14 mouse cellular contexts compared by ENCODE assay signal in genomic region chr16:42615920-42616319, GRCm38 (mm10).
DNase-seq lines count a peak whose midpoint lies in the region; ATAC-seq lines count a peak whose summit lies in the region.
"Had no signal": no experiment of that assay in that cellular context is flagged by ENCODE, and none has a peak within 500 bp of the region (broad histone marks: within the 10 kb centered on the region; RNA-seq: fewer than 3 reads in every experiment).

No protein-coding gene starts in this region.

- peak; percentile 76; the same call in 1 of the 2 replicates for ATAC-seq in cerebellum, adult (ENCODE audit: insufficient number of reproducible peaks, low FRiP score, low TSS enrichment)
- ATAC-seq in forebrain, embryonic 16.5 days = peak; percentile 95
- ATAC-seq: activated CD4-positive, CD25-positive, alpha-beta regulatory T cell, adult 4 months had no signal

- H3K9ac ChIP-seq in forebrain, embryonic 16.5 days (replicated peaks; ENCODE audit: low read depth, low read length) = no peak overlapping the region
- H3K9ac ChIP-seq: hindbrain, embryonic 15.5 days; liver, embryonic 15.5 days; neural tube, embryonic 12.5 days had no signal

- no peaks in the 10 kb centered on the region for H3K27me3 ChIP-seq in forebrain, embryonic 16.5 days (replicated peaks; ENCODE audit: control insufficient read depth, insufficient read depth, low read length)
- H3K27me3 ChIP-seq: hindbrain, embryonic 15.5 days; liver, embryonic 15.5 days; neural tube, embryonic 12.5 days had no signal

- H3K4me2 ChIP-seq in forebrain, embryonic 16.5 days (ENCODE audit: low read length) = no peak overlapping the region
- H3K4me2 ChIP-seq: hindbrain, embryonic 15.5 days; liver, embryonic 15.5 days; neural tube, embryonic 12.5 days had no signal

- no peak overlapping the region for H3K4me3 ChIP-seq in forebrain, embryonic 16.5 days (replicated peaks; ENCODE audit: low read length)
- H3K4me3 ChIP-seq: heart, embryonic 10.5 days; hindbrain, embryonic 15.5 days; liver, embryonic 15.5 days; neural tube, embryonic 12.5 days had no signal

- 0 out of 2 replicates have a peak, but pooled peaks cover 4% of the 10 kb centered on the region for H3K4me1 ChIP-seq in forebrain, embryonic 16.5 days (replicated peaks; ENCODE audit: control insufficient read depth, insufficient read depth, low read length)
- H3K4me1 ChIP-seq: heart, embryonic 10.5 days; hindbrain, embryonic 15.5 days; liver, embryonic 15.5 days; neural tube, embryonic 12.5 days had no signal

- no peaks in the 10 kb centered on the region for H3K9me3 ChIP-seq in forebrain, embryonic 16.5 days (ENCODE audit: control insufficient read depth, low read length)
- H3K9me3 ChIP-seq: heart, embryonic 10.5 days; hindbrain, embryonic 15.5 days; liver, embryonic 15.5 days; neural tube, embryonic 12.5 days had no signal

- no peaks in the 10 kb centered on the region for H3K36me3 ChIP-seq in forebrain, embryonic 16.5 days (ENCODE audit: control insufficient read depth, insufficient read depth)
- H3K36me3 ChIP-seq: heart, embryonic 10.5 days; hindbrain, embryonic 15.5 days; liver, embryonic 15.5 days; neural tube, embryonic 12.5 days had no signal

- no peak for DNase-seq in cerebellum, postnatal 4 days (ENCODE audit: low spot score in 2 of 2)
- peak; percentile 42 to 58 for DNase-seq in layer of hippocampus, postnatal 10 days (ENCODE audit: low spot score in 2 of 2)
- DNase-seq in right cerebral cortex, postnatal 10 days (ENCODE audit: low spot score in 2 of 2) = peak; percentile 77 to 84
- DNase-seq in adrenal gland, adult 18-20 months (ENCODE audit: low spot score in 2 of 2) = no peak
- no peak for DNase-seq in yolk sac, embryonic 10.5 days (ENCODE audit: low spot score)
- DNase-seq in embryo, embryonic 10 days (ENCODE audit: low spot score) = no peak
- DNase-seq: kidney, postnatal 25 days had no signal

- WGBS in forebrain, embryonic 16.5 days = 55% methylated on average over 3 of the region's 3 CpGs

- no peak overlapping the region for H3K27ac ChIP-seq in forebrain, embryonic 16.5 days (ENCODE audit: low read length)
- H3K27ac ChIP-seq: heart, embryonic 10.5 days; hindbrain, embryonic 15.5 days; liver, embryonic 15.5 days; neural tube, embryonic 12.5 days had no signal

Comparison
In these comparisons a context has a peak if more than half of its experiments do, and no peak if none do; other contexts are left out.
1. DNase-seq: peak in layer of hippocampus, postnatal 10 days (2 of 2) and right cerebral cortex, postnatal 10 days (2 of 2); none in cerebellum, postnatal 4 days (0 of 2), adrenal gland, adult 18-20 months (0 of 2), yolk sac, embryonic 10.5 days (single experiment) and embryo, embryonic 10 days (single experiment).